Mouse (Mus musculus) heart, embryonic 11.5 days (tissue): ENCODE results near the gene Zfp870. TPM values are rescaled to one million over a fixed set of nuclear protein-coding genes. Genes with fewer than 3 reads are reported as not detected.
"Not testable (repeated sequence)": the region's sequence is repeated elsewhere in the genome, so short reads cannot be mapped to it uniquely, and the experiment has no call there.

Source experiments
- ATAC-seq: fragments of 200-750 bp; cut with Nextera tagmentation; replicated peaks from 2 replicates; pipeline ENCODE4 v1.8.0; 2017; ENCODE audit warnings: moderate library complexity; ENCODE audit not compliant: insufficient number of reproducible peaks, low FRiP score, low TSS enrichment
- H3K27ac ChIP-seq: fragments of 300-500 bp; sonication (generic); 2 replicates; pipeline ENCODE4 v1.5.1; 2014; ENCODE audit warnings: mild to moderate bottlenecking, low read depth, low read length
- H3K27me3 ChIP-seq: fragments of 300-500 bp; sonication (generic); 2 replicates; pipeline ENCODE4 v1.6.1; 2014; ENCODE audit warnings: mild to moderate bottlenecking, low read length, mixed read lengths; ENCODE audit not compliant: control insufficient read depth, insufficient read depth
- H3K36me3 ChIP-seq: fragments of 300-500 bp; sonication (generic); 2 replicates; pipeline ENCODE4 v1.6.1; 2014; ENCODE audit warnings: mild to moderate bottlenecking, low read length, moderate library complexity, mixed read lengths; ENCODE audit not compliant: control insufficient read depth, insufficient read depth
- H3K4me1 ChIP-seq: fragments of 300-500 bp; sonication (generic); 2 replicates; pipeline ENCODE4 v1.6.1; 2014; ENCODE audit warnings: low read length; ENCODE audit not compliant: control insufficient read depth, insufficient read depth
- H3K4me2 ChIP-seq: fragments of 300-500 bp; sonication (generic); 2 replicates; pipeline ENCODE4 v1.6.1; 2014; ENCODE audit warnings: mild to moderate bottlenecking, moderate library complexity
- H3K4me3 ChIP-seq: fragments of 300-500 bp; sonication (generic); 2 replicates; pipeline ENCODE4 v1.5.1; 2014; ENCODE audit warnings: low read depth, low read length
- H3K9ac ChIP-seq: fragments of 300-500 bp; sonication (generic); 2 replicates; pipeline ENCODE4 v1.6.1; 2014; ENCODE audit warnings: mild to moderate bottlenecking, low read depth, low read length, moderate library complexity
- H3K9me3 ChIP-seq: fragments of 300-500 bp; sonication (generic); replicated peaks from 2 replicates; pipeline ENCODE4 v1.6.1; 2016; ENCODE audit warnings: low read length; ENCODE audit not compliant: control insufficient read depth
- WGBS: fragments of 180-500 bp; shearing (Covaris S2); extraction: QIAGEN DNeasy Blood & Tissue Kit; methylation state at CpG from one replicate; pipeline ENCODE4 v1.1.7; 2014; ENCODE audit not compliant: insufficient replicate concordance; 5-methylcytosine and 5-hydroxymethylcytosine counted together
- polyA plus RNA-seq: library from polyadenylated mRNA; unstranded; fragments of >200 nt; fragmentation: Nextera tagmentation; extraction: Ambion mirVana; gene quantifications from 2 replicates; pipeline ENCODE4 v1.2.1, GENCODE M21; 2014

The Zfp870 gene
- polyA plus RNA-seq, 1 experiment from 2014 or later: 5.9 TPM

DNA sequence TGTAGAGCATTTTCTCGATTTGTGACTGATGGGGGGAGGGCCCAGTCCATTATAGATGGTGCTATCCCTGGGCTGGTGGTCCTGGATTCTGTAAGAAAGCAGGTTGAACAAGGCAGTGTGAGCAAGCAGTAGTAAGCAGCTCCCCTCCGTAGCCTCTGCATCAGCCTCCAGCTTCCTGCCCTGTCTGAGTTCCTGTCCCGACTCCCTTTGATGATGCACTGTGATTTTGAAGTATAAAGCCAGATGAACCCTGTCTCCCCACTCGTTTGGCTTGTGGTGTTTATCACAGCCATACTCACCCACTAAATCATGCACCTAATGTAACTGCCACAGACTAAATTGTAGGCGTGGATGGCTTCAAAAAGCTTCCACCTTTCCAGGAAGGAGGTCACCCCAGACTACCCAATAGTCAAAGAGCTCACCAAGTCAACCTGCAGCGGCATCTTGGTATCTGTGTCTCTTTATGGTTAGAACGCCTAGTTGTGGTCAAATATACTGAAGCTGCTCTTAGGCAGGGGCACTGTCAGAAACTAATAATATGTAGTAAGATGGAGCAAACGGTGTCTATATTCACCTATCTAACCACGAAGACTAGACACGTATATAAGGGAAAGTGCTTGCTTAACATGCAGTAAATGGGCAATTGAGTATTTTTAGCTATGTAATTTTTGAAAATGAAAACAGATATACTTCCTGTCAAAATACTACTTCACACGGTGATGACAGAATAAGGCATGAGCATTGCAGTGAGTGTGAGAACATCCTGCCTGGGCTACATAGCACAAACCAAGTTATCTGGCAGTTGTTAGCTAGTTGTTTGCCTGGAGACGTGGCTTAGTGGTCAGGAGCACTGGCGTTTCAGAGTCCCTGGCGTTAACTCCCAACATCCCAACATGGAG, 10.9 kb downstream of the Zfp870 start:
- no peak overlapping the region for H3K4me3 ChIP-seq
- 0 out of 2 replicates have a peak, but pooled peaks cover 4% of the 10 kb centered on the region for H3K4me1 ChIP-seq
- no peak overlapping the region for H3K4me2 ChIP-seq
- WGBS: 87% methylated on average over 14 of the region's 14 CpGs
- ATAC-seq: no peak
- H3K9me3 ChIP-seq: no peaks in the 10 kb centered on the region
- H3K36me3 ChIP-seq: peaks cover 9% of the 10 kb centered on the region; the same call in 1 of the 2 replicates
- peaks cover 5% of the 10 kb centered on the region; the same call in 1 of the 2 replicates for H3K27me3 ChIP-seq
- H3K9ac ChIP-seq: no peak overlapping the region
- H3K27ac ChIP-seq: no peak overlapping the region

DNA sequence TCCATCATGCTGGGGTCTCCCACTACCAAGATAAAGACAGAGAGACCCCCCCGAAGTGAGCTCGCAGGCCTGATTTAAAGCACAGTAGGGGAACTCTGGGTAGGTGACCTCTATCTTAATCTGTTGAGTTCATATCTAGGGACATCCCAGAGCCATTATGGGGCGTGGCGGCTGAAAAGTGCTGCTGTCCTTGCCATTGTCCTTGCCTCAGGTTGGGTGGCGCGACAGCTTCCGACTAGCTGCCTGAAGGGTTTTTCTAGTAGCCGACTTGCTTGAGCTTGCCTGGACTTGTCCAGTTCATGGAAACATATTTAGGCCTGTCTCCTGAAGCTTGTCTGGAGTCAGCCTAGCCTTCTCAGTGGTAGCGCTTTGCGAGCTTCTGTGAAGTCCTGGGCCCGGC, 12.7 kb downstream of the Zfp870 start:
- 0 out of 2 replicates have a peak, but pooled peaks cover 4% of the 10 kb centered on the region for H3K4me1 ChIP-seq
- peaks cover 5% of the 10 kb centered on the region; the same call in 1 of the 2 replicates for H3K27me3 ChIP-seq
- H3K27ac ChIP-seq: no peak overlapping the region
- H3K4me3 ChIP-seq: no peak overlapping the region
- H3K4me2 ChIP-seq: no peak overlapping the region
- H3K9me3 ChIP-seq: no peaks in the 10 kb centered on the region
- ATAC-seq: no peak
- 90% methylated on average over 11 of the region's 11 CpGs for WGBS
- no peak overlapping the region for H3K9ac ChIP-seq
- peaks cover 7% of the 10 kb centered on the region; the same call in 1 of the 2 replicates for H3K36me3 ChIP-seq

DNA sequence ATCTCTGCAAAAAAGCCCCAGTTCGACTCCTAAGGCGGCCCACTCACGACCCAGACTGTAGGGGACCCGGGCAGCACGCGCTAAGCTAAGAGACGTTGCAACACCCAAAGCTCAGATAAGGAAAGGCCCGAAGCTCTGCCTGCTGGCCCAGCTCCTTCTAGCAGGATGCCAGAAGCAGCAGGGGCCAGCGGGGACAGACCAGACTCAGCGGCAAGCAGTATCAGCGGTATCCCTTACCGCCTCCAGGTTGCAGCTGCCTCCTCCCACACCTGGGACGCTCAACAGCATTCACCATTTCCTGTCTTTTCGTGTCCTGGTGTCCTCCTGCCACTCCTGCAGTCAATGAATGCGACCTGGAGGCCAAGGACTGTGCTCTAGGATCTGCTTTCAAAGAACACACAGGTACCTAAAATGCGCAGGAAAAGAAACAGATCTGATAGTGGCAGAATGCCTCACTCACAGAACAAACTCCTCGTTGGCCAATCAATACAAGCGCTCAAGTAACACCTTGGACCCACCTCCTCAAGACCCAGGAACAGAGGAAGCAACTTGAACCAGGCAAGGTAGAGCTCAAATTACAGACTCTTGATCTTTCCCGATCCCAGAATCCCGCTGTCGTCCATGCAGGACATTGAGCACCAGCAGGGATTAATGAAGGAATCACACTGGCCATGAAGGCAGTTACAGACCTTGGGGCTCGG, 13.8 kb downstream of the Zfp870 start:
- Histone ChIP-seq H3K4me2 (peak overlapping the region; percentile 49), H3K4me3 (no peak overlapping the region; the same call in 1 of the 2 replicates), H3K9me3 (no peaks in the 10 kb centered on the region), H3K4me1 (0 out of 2 replicates have a peak, but pooled peaks cover 4% of the 10 kb centered on the region), H3K9ac (no peak overlapping the region), H3K27me3 (peaks cover 5% of the 10 kb centered on the region; the same call in 1 of the 2 replicates), H3K27ac (no peak overlapping the region), H3K36me3 (no peaks in the 10 kb centered on the region)
- WGBS: 3% methylated on average over 22 of the region's 22 CpGs
- no peak for ATAC-seq

DNA sequence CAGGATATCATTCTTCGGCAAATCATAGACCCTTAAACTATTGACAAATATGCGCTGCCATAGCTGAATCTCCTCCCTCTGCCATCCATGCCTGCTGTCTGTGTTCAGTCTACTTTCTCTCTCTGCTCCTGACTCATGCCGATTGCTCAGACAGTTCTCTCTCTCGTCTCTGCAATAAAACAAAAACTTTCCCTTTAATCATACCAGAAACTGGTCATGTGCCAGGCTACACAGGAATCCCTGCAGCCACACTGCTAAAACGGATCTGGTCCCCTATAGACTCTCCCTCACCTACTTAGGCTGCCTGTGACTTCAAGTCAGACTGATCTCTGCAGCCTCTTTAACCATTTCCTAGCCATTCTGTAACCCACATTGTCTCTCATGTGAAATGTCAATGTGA, 18.7 kb downstream of the Zfp870 start:
- Histone ChIP-seq H3K4me1 (0 out of 2 replicates have a peak, but pooled peaks cover 4% of the 10 kb centered on the region), H3K4me3 (no peak overlapping the region), H3K9ac (no peak overlapping the region), H3K9me3 (no peaks in the 10 kb centered on the region; the same call in 1 of the 2 replicates), H3K27ac (no peak overlapping the region), H3K4me2 (no peak overlapping the region), H3K27me3 (peaks cover 5% of the 10 kb centered on the region; the same call in 1 of the 2 replicates), H3K36me3 (no peaks in the 10 kb centered on the region)
- 68% methylated on average over 5 of the region's 5 CpGs for WGBS
- ATAC-seq: no peak

DNA sequence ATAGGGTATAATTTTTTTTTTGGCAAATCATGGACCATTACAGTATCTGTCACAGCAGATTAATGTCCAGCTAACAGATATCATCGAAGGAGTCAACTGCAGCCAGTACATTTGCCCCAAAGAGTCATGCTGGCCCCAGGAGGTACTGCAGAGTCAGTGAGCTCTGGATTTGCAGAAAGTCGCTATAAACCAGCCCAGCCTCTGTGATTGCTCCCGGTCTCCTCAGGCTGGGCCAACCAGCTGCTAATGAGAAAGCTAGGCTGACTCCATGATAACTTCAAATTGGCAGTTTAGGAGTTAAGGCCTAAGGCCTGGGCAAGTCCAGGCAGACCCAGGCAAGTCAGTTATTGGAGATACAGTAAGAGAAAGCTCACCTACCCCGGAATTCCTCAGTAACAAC, 19.4 kb downstream of the Zfp870 start:
- 72% methylated on average over 4 of the region's 4 CpGs for WGBS
- Histone ChIP-seq H3K27me3 (peaks cover 3% of the 10 kb centered on the region; the same call in 1 of the 2 replicates), H3K4me3 (no peak overlapping the region), H3K36me3 (no peaks in the 10 kb centered on the region), H3K9ac (no peak overlapping the region), H3K9me3 (no peaks in the 10 kb centered on the region; the same call in 1 of the 2 replicates), H3K4me1 (no peaks in the 10 kb centered on the region), H3K4me2 (no peak overlapping the region), H3K27ac (no peak overlapping the region)
- no peak for ATAC-seq

DNA sequence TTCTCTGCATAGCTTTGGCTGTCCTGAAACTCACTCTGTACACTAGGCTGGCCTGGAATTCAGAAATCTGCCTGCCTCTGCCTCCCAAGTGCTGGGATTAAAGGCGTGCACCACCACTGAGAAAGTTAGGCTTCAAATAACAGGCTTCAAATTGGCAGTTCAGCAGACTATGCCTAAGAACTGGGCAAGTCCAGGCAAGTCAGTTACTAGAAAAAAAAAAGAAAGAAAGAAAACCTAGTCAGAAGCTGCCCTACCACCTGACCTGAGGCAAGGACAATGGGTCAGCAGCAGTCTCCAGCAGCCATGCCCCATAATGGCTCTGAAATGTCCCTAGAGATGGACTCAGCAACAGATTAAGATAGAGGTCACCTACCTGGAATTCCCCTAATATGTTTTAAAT, 20.0 kb downstream of the Zfp870 start:
- H3K9me3 ChIP-seq: no peaks in the 10 kb centered on the region; the same call in 1 of the 2 replicates
- H3K4me3 ChIP-seq: no peak overlapping the region
- no peaks in the 10 kb centered on the region for H3K36me3 ChIP-seq
- no peaks in the 10 kb centered on the region for H3K27me3 ChIP-seq
- no peak overlapping the region for H3K4me2 ChIP-seq
- no peak overlapping the region for H3K9ac ChIP-seq
- 88% methylated on average over 1 of the region's 1 CpGs for WGBS
- no peaks in the 10 kb centered on the region for H3K4me1 ChIP-seq
- no peak for ATAC-seq
- no peak overlapping the region for H3K27ac ChIP-seq

DNA sequence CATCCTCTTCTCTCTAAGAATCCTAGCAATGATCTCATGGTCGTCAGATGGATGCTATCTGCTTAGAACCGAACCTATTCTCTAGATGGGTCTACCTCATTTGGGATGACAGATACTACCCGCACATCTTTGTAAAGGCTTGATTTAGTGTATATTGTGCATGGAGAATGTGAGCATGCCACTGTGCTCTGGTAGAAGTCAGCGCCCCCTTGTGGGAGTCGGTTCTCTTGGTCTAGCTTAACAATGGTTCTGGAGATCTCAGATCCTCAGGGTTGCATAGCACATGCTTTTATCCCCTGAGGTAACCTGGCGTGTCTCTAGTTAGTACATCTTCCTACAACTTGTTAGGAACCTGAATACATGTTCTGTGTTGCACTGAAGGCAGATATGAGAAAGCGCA, 24.2 kb downstream of the Zfp870 start:
- WGBS: 58% methylated on average over 3 of the region's 7 CpGs

DNA sequence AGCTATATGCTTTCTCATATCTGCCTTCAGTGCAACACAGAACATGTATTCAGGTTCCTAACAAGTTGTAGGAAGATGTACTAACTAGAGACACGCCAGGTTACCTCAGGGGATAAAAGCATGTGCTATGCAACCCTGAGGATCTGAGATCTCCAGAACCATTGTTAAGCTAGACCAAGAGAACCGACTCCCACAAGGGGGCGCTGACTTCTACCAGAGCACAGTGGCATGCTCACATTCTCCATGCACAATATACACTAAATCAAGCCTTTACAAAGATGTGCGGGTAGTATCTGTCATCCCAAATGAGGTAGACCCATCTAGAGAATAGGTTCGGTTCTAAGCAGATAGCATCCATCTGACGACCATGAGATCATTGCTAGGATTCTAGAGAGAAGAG, 34.7 kb downstream of the Zfp870 start:
- H3K9me3 ChIP-seq, ATAC-seq, H3K36me3 ChIP-seq, H3K4me3 ChIP-seq, H3K27me3 ChIP-seq, H3K4me1 ChIP-seq, H3K9ac ChIP-seq, H3K4me2 ChIP-seq, H3K27ac ChIP-seq: not testable (repeated sequence)
- 48% methylated on average over 2 of the region's 6 CpGs for WGBS

More for the DNA sequence above, 24.2 kb downstream of the Zfp870 start:
- H3K27me3 ChIP-seq, H3K36me3 ChIP-seq, H3K9ac ChIP-seq, H3K9me3 ChIP-seq, H3K4me3 ChIP-seq, H3K4me1 ChIP-seq, H3K27ac ChIP-seq, ATAC-seq, H3K4me2 ChIP-seq: not testable (repeated sequence)
